Mouse (Mus musculus): ENCODE results near the gene Scnn1a.

Scnn1a gene

DNA sequence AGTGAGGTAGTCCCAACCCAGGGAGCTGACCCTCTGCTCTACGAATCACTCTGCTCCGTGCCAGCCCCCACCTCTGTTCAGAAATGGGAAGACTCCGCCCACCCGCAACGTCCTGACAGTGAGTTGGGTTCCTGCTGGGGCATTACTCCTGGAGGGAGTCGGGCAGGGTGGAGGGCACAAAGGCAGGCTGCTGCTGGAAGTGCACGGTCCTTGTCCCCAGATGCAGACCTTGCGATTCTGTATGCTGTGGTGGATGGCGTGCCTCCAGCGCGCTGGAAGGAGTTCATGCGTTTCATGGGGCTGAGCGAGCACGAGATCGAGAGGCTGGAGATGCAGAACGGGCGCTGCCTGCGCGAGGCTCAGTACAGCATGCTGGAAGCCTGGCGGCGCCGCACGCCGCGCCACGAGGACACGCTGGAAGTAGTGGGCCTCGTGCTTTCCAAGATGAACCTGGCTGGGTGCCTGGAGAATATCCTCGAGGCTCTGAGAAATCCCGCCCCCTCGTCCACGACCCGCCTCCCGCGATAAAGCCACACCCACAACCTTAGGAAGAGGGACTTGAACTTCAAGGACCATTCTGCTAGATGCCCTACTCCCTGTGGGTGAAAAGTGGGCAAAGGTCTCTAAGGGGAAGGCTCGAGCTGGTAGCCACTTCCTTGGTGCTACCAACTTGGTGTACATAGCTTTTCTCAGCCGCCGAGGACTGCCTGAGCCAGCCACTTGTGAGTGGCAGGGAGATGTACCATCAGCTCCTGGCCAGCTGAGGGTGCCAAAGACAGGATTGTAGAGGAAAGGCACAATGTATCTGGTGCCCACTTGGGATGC is 41.2 kb downstream of the Scnn1a start:
- no peak for DNase-seq (ENCODE audit: low read depth, low spot score)

DNA sequence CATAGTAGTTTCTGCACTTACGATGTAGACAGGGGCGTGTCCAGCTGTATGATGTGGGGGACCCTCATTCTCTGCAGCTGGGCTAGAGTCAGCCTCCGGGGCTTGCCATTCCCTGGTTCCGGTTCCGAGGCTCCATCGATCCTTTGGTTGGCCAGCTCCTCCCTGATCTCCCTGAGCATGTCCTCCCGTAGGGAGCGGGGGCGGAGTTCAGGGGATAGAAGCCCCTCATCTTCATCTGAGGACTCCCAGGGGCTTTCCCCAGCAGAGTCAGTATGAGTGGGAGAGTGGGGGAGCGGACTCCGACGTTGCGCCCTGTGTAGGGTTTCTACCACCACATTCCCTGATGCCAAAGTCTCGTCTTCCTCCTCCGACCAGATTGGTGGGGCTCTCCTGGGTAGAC is 42.6 kb downstream of the Scnn1a start:
- DNase-seq (ENCODE audit: low read depth, low spot score) = no peak

DNA sequence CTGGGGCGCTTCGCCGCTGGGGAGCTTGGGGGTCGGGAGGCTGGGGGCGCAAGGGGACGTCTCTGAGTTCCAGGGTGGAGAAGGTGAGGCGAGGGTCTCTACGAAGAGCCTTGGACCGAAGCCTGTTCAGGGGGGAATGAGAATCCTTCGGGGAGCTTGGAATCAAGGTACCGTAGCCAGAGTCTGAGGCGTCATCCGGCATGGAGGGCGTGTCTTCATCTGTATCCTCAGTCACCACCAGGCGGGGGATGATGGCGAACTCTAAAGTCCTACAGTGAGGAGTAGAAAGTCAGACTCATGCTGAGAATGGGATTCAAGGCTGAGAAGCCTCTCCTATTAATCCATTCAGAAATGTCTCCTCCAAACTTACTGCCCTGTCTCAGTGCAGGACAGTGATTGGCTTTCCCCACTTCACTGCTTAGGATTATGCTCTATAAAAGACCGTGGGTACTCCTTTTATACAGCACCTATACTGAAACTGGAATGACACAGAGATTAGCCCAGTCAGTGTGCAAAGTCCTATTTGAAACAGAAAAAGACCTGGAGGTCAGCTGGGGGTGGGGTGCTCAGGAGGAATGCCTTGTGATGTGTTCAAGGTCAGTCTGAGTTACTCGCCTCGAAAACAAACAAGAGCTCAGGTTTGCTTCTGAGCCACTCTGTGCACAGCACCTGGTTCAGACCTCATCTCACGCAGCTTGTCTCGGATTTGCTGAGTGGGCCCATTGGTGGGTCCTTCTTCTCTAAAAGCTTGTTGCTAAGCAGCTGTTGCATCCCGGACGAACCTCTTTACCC is 43.2 kb downstream of the Scnn1a start:
- no peak for DNase-seq (ENCODE audit: low read depth, low spot score)

DNA sequence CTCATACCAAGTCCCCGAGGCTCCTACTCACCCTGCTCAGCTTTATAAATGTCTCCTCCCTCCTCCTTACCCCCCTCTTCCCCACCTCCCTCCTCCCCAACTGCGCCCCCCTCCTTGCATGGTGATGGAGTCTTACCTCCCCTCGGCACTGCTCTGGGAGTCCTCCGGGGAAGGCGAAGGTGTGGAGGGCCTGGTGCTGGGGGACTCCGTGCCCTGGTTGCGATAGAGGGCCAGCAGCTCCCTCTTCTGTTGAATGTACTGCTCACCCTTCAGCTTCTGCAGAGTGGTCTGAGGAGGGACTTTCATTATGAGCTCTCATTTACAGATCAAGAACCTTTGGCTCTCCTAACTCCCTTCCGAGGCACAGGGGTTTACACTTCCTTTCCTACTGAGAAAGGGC is 44.0 kb downstream of the Scnn1a start:
- DNase-seq (ENCODE audit: low read depth, low spot score) = no peak

DNA sequence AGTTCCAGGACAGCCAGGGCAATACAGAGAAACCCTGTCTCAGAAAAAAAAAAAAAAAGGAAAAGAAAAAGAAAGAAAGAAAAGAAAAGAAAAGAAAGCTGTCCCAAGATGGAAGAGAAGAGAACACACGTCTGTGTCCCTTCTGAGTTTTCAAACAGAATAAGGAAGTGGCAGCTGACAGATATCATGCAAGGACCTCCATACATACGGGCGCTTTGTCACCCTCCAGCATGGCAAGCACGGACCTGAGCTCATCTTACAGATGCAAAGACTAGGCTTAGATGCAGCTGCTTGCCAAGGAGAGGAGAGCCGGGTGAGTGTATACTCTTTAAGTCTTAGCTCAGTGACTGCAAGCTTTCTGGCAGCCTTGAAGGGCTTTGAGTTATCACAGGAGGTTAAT is 45.1 kb downstream of the Scnn1a start:
- no peak for DNase-seq (ENCODE audit: low read depth, low spot score)

DNA sequence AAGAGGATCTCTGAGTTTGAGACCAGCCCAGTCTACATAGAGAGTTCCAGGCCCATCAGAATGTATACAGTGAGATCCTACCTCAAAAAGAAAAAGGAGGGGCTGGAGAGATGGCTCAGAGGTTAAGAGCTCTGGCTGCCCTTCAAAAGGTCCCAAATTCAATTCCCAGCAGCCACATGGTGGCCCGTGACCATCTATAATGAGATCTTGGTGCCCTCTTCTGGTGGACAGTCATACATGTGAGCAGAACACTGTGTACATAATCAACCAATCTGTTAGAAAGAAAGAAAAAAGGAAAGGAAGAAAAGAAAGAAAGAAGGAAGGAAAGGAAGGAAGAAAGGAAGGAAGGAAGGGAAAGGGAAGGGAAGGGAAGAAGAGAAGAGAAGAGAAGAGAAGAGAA is 45.7 kb downstream of the Scnn1a start:
- DNase-seq (ENCODE audit: low read depth, low spot score) = no peak

DNA sequence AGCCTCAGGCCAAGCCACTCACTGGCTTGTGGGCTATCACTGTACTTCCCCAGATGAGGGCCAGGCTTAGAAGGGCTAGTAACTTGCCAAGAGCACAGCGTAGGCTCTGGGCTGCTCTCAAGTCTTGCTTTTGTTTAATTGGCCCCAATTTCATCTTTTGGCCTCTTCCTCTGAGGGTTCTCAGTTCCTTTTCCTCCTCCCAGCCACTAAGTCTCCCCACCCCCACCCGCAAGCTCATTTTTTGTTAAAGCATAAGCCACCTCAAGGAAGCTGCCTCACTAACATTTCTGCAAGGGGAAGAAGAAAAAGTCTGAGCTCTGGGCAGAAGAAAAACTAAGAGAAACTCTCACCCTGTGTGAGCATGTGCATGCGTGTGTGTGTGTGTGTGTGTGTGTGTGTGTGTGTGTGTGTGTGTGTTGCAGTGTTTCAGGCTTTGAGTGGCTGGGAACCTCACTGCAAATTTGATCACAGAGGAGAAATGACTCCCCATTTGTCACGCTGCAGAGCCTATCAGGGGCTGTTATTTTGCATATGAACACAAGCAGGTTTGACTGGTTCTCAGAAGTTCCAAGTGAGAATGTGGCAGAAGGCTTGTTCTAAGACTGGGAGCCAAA is 47.4 kb downstream of the Scnn1a start:
- peak; percentile 38 for DNase-seq (ENCODE audit: low read depth, low spot score)

DNA sequence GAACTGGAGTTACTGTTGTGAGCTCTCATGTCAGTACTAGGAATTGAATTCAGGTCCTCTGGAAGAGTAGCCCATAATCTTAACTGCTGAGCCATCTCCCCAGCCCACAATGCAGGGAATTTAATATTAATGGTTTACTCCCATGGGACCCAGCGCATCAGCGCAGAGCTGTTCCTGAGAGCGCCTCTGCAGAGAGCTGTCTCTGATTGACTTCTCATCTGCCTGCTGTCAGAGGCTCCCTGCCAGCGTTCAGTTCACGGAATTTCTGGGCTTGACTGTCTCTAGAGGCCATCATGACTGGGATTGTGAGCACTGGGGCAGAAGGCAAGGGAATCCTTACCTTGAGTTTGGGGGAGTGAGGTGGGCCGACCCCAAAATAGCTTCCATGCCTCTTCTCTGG is 56.6 kb downstream of the Scnn1a start:
- peak; percentile 54 for DNase-seq (ENCODE audit: low read depth, low spot score)

DNA sequence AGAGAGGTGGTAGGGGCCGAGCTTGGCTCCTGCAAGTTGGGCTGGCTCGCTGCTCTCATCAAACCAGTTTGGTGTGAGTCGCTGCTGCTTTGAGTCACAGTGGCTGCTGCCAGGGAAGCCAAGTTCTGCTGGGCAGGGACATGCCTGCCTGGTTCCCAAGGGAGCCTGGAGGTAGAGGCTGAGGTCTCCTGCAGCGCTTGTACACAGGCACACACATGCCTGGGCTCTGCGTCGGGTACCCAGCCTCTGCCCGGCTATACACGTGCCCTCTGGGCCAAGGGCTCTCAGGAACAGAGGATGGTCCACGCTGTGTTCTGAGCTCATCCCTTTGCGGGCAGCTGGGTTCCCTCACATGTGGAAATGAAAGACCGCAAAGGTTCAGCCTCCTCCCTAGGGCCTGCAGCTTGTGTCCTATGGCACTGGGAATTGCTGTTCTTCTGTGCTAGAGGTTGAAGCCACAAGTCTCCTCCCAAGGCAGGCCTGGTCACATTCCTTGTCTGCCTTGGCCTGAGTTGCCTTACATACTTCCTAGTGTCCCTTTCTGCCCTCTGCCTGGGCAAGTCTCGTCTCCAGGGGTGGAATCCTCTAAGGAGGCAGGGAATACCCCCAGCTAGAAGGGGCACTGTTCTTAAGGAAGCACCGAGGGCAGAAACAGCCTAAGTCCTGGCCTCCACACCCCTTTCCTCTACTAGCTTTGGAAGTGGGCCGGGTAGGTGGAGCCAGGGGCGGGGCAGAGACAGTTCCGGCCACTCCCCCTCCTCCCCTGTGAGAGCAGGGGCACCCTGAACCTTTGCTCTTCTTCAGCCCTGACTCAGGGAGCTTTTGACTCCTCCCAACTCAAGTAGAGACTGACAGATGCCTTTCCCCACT is 57.4 kb downstream of the Scnn1a start:
- no peak for DNase-seq (ENCODE audit: low read depth, low spot score)

DNA sequence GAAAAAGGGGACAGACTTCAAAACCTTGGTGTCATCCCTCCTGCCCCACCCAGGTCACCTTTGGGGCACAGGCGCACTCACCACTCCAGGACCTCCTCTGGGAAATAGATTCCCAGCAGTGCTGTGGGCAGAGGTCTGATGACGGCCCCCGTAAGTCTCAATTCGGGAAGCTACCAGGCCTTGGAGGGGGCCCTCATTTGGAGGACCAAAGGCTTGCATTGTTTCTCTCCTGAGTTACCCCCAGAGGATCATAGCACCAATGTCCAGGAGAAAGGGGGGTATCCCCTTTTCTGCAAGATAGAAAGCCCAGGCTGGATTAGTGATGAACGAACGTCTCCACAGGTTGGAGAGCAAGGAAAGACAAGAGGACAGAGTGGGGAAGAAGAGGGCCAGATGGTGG is 58.2 kb downstream of the Scnn1a start:
- DNase-seq (ENCODE audit: low read depth, low spot score) = no peak

DNA sequence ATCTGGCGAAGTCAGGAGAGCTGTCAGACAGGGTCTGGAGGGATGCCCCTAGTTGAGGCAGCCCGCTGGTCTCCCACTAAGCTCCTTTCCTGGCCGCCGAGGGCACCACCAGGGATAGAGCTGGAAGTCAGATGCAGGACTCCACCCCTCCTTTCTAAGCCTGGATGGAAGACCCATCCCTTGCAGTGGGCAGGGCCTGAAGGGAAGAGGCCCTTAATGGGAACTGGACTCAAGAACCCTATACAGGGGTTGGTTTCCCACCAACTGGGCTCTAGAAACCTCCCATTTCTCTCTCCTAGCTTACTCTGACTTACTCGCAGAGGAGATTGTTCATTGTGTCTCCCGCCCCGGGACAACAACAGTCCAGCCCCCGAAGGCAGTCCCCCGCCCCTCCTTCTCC is 59.3 kb downstream of the Scnn1a start:
- DNase-seq (ENCODE audit: low read depth, low spot score) = no peak

DNA sequence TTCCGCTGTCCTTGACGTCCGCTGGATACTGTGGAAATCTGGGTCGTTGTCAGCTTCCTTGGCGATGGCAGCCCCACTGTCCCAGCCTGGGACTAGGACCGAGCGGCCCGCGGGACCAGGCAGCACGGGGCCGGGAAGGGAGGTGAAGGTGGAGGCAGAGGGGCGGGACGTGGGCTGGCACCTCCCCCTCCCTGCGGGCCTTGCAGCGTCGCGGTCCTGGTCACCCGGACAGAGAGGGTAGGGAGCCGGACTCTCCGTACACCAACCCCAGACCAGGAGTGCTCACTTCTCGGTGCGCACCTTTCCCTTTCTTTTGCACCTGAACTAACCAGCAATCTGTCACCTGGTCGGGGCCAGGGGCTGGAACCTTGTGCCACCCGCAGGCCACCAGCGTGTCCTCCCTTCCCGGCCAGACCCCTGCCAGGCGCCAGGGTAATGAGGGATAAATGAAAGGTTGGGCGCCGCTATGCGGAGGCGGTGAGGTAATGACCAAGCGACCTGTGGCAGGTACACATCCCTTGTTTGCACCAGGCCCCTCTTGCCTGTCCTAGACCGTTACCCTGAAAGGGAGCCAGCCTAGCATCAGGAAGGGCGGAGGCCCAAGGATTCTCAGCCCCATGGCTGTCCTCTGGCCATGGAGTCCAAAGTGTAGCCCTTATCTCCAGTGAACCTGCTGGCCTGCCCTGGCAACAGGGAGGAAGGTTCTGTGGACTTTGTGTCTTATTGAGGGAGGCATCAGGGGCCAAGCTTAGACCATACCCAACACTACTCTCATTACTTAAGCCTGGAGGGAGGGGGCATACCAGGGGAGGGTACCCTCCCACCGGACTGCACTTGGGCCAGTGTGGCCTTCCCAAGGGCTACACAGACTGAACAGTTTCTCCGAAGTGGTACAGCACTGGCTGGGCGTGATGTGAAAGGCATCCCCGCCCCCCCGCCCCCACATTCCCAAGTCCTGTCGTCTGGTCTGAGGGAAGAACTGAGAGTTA is 60.2 kb downstream of the Scnn1a start, which contains the start of gene Plekhg6:
TSS of gene Plekhg6 (minus strand) at position 422 of the 989 bp plus-strand sequence.
- no peak for DNase-seq (ENCODE audit: low read depth, low spot score)

DNA sequence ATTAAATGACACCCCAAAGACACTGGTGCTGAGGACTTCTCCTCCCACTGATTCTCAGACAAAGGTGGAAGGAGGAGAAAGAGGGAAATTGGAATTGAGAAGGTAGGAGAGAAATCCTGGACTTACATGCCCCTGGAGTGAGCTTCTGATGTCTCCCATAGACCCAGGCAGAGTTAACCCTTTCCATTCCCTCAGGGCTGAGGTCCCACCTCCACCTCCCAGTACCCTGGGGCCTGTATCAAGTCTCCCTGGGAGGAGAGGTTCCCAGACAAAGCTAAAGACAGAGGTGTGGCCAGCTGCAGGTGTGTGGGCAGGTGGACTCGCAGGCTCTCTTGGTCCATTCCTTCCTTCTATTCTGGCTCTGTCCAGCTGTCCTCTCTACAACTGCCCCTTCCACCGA is 61.6 kb downstream of the Scnn1a start:
- DNase-seq (ENCODE audit: low read depth, low spot score) = no peak

DNA sequence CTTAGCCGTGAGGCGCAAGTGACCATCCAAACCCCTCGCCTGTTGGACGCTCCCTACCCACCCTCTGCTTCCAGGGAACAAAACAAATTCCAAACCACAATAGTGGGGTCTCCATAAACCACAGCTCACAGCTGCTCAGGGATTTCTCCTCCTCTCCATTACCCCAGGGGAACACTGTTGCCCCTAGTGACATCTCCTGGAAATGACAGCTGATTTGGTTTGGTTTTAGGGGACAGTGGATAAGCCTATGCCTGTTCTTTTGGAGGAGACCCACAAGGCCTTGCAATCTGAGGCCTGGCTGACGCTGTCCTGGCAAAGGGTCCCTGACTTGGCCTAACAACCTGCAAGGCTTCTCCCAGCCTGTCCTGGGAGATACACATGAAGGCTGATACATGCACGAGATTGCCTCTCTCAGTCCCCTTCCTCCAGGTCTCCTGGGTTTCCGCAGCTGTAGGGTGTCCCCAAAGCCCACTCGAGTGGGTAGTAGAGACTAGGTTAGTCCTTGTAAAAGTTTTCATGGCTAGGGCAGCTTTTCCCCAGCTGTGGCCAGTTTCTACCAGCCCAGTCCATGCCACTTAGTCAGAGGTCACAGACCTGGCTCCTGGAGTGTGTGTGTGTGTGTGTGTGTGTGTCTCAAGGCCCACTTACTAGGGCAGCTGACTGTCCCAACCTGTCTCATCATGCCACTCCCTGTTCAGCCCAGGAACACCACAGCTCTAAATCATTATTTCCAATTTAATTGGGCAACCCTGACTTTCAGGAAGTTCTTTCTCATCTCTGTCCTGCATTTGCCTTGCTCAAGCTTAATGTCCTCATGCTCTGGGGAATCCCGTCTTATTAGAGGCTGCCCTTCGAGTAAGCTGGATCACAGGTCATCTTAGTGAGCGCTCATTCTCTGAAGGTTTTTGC is 64.9 kb downstream of the Scnn1a start:
- peak; percentile 43 for DNase-seq (ENCODE audit: low read depth, low spot score)

DNA sequence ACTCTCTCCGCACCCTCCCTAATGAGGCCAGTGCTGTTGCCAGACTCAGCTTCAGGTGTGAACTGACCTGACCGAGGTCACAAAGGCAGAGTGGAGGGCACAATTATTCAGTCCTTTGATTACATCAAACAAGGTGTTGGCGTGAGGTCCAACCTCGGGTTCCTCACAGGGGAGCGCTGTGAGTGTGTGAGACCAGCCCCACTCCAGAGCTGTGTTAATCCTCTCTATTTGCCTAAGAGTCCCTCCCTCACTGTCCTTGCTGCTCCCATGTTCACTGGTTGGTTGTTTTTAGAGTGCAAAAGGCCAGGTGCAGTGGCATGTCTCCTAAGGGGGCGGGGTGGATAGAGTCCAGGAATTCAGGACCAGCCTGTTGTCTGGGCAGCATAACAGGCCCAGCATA is 65.6 kb downstream of the Scnn1a start:
- DNase-seq (ENCODE audit: low read depth, low spot score) = no peak

DNA sequence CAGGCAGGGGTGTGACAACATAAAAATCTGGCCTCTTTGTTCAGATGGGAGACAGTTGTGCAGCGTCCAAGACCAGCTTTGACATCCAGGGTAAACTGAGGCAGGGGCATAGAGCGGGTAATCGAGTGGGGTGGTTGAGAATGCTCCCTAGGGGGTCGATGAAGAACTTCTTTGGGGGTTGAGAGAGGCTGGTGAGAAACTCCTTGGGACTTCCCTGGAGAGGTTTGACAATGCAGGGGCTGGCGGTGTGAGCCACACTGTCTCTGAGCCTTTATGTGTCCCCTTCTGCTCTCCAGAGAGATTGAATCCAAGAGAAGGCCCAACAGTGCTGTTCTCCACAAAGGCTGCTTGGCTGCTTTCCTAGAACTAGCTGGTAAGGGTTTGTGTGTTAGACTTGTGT is 69.4 kb downstream of the Scnn1a start:
- no peak for DNase-seq (ENCODE audit: low read depth, low spot score)

Data from mesoderm, embryonic 11.5 days (tissue).